Mouse (Mus musculus) fat pad, adult 2 months (tissue): ENCODE measurements around the gene Slc36a1.

ENCODE experiments used
- DNase-seq: peaks from one replicate; pipeline ENCODE4 v3.0.0-alpha.2; 2011; ENCODE audit warnings: low read depth, low spot score; ENCODE audit errors: extremely low read depth

Gene Slc36a1

GRCm38 (mm10) chr11:55265647-55266046 lies 61.5 kb downstream of the Slc36a1 start:
- DNase-seq = no peak

- DNase-seq = no peak
Measured at GRCm38 (mm10) chr11:55268580-55268979, 64.4 kb downstream of the Slc36a1 start.

- DNase-seq = no peak
Measured at GRCm38 (mm10) chr11:55274756-55275155, 70.6 kb downstream of the Slc36a1 start.
